Mouse (Mus musculus) ES-Bruce4 (cell line): Measurements from ENCODE around the gene Wwc1. TPM values are rescaled to one million over a fixed set of nuclear protein-coding genes. Genes with fewer than 3 reads are reported as not detected.

Experiments used
- H3K27ac ChIP-seq: 2 replicates; pipeline ENCODE4 v1.5.1; 2012; ENCODE audit warnings: low read length, inconsistent platforms; ENCODE audit not compliant: insufficient read depth
- H3K27me3 ChIP-seq: 2 replicates; pipeline ENCODE4 v1.6.1; 2012; ENCODE audit warnings: mild to moderate bottlenecking, low read length, inconsistent platforms; ENCODE audit not compliant: control insufficient read depth, poor library complexity, insufficient read depth, severe bottlenecking
- H3K36me3 ChIP-seq: 2 replicates; pipeline ENCODE4 v1.6.1; 2012; ENCODE audit warnings: inconsistent platforms, mild to moderate bottlenecking, low read length, moderate library complexity; ENCODE audit not compliant: control insufficient read depth, poor library complexity, insufficient read depth, severe bottlenecking
- H3K4me1 ChIP-seq: one replicate; pipeline ENCODE4 v1.8.1; 2011; ENCODE audit warnings: low read length; ENCODE audit not compliant: control insufficient read depth, insufficient read depth
- H3K4me3 ChIP-seq: 2 replicates; pipeline ENCODE4 v1.5.1; 2011; ENCODE audit warnings: low read depth, mild to moderate bottlenecking, low read length
- H3K9ac ChIP-seq: 2 replicates; pipeline ENCODE4 v1.6.1; 2012; ENCODE audit warnings: low read depth, mild to moderate bottlenecking, inconsistent platforms; ENCODE audit not compliant: poor library complexity, severe bottlenecking
- H3K9me3 ChIP-seq: replicated peaks from 2 replicates; pipeline ENCODE4 v1.6.1; 2012; ENCODE audit warnings: mild to moderate bottlenecking, low read length, inconsistent platforms; ENCODE audit not compliant: control insufficient read depth, poor library complexity, insufficient read depth, severe bottlenecking
- CTCF ChIP-seq: IDR thresholded peaks from one replicate; pipeline ENCODE4 v1.8.1; 2011; ENCODE audit warnings: low read depth, low read length
- EP300 ChIP-seq: IDR thresholded peaks from 2 replicates; pipeline ENCODE4 v1.6.1; 2011; ENCODE audit warnings: low read depth, low read length; ENCODE audit not compliant: insufficient read depth
- POLR2A ChIP-seq: IDR thresholded peaks from one replicate; pipeline ENCODE4 v1.8.1; 2011; ENCODE audit warnings: low read length; ENCODE audit not compliant: insufficient read depth
- polyA plus RNA-seq: library from polyadenylated mRNA; stranded (reverse); fragments of >200 nt; gene quantifications from 2 replicates; pipeline ENCODE4 v1.2.4, GENCODE M21; 2011; ENCODE audit warnings: low read depth; ENCODE audit not compliant: missing spikeins, insufficient read depth, insufficient read length

Wwc1 gene
- polyA plus RNA-seq, 1 experiment = 48.4 TPM

DNA sequence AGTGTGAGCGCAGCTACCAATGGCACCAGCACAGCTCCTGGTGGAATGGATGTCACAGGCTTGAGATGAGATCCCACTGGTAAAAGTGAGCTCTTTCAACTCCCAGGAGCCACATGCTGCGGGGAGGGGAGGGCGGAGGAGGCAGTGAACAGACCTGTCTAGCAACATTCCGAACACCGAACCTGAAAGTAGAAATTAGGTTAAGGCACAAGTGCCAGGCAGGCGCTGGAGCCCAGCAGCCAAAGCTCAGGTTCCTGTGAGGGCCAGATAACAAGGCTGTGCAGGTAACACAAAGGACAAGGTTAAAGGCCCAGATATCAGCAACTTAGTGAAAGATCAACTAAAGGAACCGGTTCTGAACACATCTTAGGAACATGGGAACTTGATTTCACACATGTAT lies 54.7 kb downstream of the Wwc1 start:
- Histone ChIP-seq H3K27ac (peak overlapping the region; percentile 58), H3K4me1 (peaks cover 10% of the 10 kb centered on the region), H3K4me3 (no peak overlapping the region), H3K36me3 (no peaks in the 10 kb centered on the region), H3K27me3 (no peaks in the 10 kb centered on the region), H3K9me3 (0 out of 2 replicates have a peak, but pooled peaks cover 6% of the 10 kb centered on the region), H3K9ac (no peak overlapping the region)
- TF ChIP-seq EP300 (peak; percentile 83), POLR2A (no peak), CTCF (no peak)

DNA sequence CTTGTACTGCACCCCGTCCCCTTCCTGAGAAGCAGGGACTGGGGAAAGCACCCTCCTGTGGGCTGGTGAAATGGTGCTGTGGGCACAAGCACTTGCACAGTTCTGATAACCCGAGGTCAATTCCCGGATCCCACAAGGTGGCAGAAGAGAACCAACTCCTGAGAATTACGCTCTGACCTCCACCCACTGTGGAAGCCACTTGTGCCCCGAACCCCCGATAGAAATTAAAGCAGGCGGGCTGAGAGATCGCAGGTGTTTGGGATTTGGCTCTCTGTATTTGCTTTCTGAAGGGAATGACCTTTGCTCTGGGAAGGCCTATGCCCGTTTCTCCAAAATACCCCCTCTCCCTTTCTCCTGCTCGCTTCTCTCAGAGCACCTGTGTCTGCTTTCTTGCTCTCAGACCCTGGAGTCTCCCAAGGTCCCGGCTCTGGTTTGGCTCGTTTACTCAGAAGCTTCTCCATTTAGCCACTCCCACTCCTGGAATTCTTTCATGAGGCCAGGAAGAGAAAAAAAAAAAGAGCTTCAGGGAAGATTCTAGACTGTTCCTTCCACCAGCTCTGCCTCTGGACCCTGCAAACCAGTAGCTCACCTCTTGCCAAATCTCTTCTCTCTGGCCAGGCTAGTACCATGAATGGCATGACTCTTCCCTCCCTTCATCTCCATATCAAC lies 58.0 kb downstream of the Wwc1 start:
- TF ChIP-seq CTCF (no peak), POLR2A (no peak), EP300 (no peak)
- Histone ChIP-seq H3K27ac (no peak overlapping the region), H3K4me1 (peaks cover 10% of the 10 kb centered on the region)

DNA sequence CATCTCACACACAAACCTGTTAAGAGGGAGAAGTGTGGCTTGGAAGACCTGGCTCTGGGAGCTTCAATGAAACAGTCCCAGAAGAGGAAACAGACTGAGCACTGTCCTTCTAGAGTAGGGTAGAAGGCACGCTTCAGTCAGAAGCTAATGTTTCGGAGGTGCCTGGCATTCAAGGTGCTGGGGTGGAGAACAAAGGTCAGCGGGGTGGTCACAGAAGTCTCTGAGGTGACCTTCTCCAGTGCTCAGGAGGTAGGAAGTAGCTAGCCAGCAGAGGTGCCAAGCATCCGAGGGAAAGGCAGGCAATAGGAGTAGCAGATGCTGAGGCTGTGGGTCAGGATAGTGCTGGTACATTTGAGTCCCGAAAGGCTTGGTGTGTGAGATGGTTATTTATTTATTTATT lies 59.6 kb downstream of the Wwc1 start:
- Histone ChIP-seq H3K4me1 (peaks cover 10% of the 10 kb centered on the region), H3K4me3 (no peak overlapping the region), H3K27ac (no peak overlapping the region), H3K36me3 (no peaks in the 10 kb centered on the region), H3K27me3 (no peaks in the 10 kb centered on the region), H3K9ac (no peak overlapping the region), H3K9me3 (0 out of 2 replicates have a peak, but pooled peaks cover 7% of the 10 kb centered on the region)
- no peak for TF ChIP-seq EP300
- TF ChIP-seq CTCF = no peak
- TF ChIP-seq POLR2A = no peak

More for the DNA sequence above, 58.0 kb downstream of the Wwc1 start:
- Histone ChIP-seq H3K27me3 (no peaks in the 10 kb centered on the region), H3K36me3 (no peaks in the 10 kb centered on the region), H3K9me3 (0 out of 2 replicates have a peak, but pooled peaks cover 7% of the 10 kb centered on the region), H3K9ac (no peak overlapping the region), H3K4me3 (no peak overlapping the region)

DNA sequence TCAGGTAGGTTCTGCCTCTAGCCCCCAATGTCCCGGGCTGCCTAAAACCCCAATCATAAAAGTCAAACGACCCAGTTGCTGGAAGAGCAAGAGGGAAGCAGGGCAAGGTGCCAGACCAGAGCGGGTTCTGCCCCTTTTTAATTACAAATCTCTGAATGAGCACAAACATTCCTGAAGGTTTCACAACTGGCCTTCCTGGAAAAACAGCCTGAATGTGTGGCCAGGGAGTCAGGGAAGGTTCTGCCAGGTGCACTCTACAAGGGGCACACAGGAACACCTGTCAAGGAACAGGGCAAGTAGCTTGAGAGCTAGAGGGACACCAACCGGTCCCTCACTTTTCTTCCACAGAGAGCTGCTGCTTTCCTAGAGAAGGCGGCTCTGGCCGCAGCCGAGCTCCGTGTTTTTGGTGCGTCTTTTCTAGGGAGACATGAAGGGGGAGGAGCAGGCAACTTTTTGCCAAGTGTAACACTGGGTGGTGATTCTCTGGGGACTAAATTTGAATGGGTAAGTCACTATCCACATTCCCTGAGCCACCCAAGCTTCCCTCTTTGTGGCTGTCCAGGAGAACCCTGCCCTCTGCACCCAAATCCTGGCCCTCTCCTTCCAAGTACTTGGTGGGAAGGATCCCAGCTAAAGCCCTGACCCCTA lies 60.3 kb downstream of the Wwc1 start:
- H3K4me1 ChIP-seq = peaks cover 8% of the 10 kb centered on the region
- no peak overlapping the region for H3K4me3 ChIP-seq
- H3K27ac ChIP-seq = no peak overlapping the region
- H3K27me3 ChIP-seq = no peaks in the 10 kb centered on the region
- TF ChIP-seq EP300 (no peak), CTCF (no peak), POLR2A (no peak)
- 0 out of 2 replicates have a peak, but pooled peaks cover 7% of the 10 kb centered on the region for H3K9me3 ChIP-seq
- no peak overlapping the region for H3K9ac ChIP-seq
- H3K36me3 ChIP-seq = no peaks in the 10 kb centered on the region

DNA sequence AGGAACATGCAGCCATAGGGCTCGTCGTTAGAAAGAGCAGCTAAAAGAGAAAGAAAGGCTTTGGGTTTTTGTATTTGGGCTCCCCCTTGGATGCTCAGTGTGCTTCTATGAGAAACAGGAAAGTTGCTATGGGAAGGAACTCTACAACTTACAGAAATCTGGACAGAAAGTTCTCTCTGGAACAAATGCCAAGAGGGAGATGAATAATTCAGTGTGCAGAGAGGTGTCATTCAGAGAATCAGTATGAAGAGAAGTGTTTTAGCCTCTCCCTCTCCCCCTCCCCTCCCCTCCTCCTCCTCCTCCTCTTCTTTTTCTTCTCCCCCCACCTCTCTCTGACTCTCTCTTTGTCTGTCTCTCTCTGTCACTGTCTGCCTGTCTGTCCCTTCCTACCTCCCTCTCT lies 60.9 kb downstream of the Wwc1 start:
- TF ChIP-seq POLR2A (no peak), CTCF (no peak), EP300 (no peak)
- Histone ChIP-seq H3K27ac (no peak overlapping the region), H3K36me3 (no peaks in the 10 kb centered on the region), H3K4me1 (peaks cover 6% of the 10 kb centered on the region), H3K9me3 (0 out of 2 replicates have a peak, but pooled peaks cover 7% of the 10 kb centered on the region), H3K9ac (no peak overlapping the region), H3K4me3 (no peak overlapping the region), H3K27me3 (no peaks in the 10 kb centered on the region)

DNA sequence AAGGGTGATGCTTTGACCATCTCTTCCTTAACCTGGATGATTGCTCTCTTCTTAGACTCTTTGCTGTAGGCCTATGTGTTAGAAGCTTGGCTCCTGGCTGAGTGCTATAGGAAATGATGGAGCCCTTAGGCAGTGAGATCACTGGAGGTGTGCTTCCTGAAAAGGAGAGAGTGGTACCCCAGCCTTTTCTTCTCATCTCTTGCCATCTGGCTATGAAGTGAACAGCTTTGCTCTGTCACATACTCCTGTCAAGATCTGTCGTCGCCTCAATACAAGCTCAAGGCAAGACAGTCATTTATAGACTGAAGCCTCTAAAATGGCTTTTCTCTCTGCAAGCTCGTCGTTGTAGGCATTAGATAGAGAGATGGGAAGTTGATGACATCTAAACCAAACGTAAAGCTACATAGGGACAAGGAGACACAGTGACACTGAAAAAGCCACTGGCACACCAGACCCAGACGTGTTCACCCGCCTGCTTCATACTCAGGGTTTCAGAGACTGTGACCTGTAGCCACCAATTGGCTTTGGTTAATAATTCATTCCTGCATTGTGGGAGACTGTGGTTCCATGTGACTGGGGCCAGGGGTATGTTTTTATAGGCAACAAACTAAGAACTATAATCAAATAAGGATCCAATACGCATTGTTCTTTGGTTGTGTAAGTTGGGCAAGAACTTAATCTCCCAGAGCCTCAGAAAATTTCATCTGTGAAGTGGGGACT lies 63.7 kb downstream of the Wwc1 start:
- no peak for TF ChIP-seq CTCF
- TF ChIP-seq EP300 = no peak
- no peak for TF ChIP-seq POLR2A
- Histone ChIP-seq H3K4me1 (no peaks in the 10 kb centered on the region), H3K9me3 (0 out of 2 replicates have a peak, but pooled peaks cover 7% of the 10 kb centered on the region), H3K4me3 (no peak overlapping the region), H3K9ac (no peak overlapping the region), H3K36me3 (no peaks in the 10 kb centered on the region), H3K27me3 (no peaks in the 10 kb centered on the region), H3K27ac (no peak overlapping the region)
